Mouse (Mus musculus) 416B (cell line): ENCODE measurements around the gene Cyp26c1.

Experiments used
- DNase-seq: peaks from one replicate; pipeline ENCODE4 v3.0.0; 2011; ENCODE audit warnings: low read depth

The Cyp26c1 gene

GRCm38 (mm10) chr19:37685281-37685680 lies at the start of gene Cyp26c1:
Gene Cyp26c1 (plus strand): TSS chr19:37685581.
- no peak for DNase-seq

DNA sequence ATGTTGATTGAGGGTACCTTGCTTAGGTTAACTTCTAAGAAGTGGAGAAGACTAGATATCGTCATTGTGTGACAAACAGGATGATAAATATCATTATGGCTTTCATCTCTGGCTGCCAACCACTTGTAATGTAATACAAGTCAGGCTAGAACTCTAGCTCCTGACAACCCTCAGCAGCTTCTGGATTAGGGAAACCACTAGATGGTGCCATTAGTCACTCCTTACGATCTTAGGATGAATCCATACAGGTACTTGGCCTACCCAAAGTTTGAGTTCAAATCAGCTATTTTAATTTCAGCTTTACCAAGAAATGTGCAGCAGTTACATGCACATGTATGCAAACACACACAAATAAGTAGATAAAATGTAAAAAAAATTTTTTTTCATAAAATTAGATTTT lies 37.4 kb upstream of the Cyp26c1 start:
- DNase-seq = peak; percentile 50

DNA sequence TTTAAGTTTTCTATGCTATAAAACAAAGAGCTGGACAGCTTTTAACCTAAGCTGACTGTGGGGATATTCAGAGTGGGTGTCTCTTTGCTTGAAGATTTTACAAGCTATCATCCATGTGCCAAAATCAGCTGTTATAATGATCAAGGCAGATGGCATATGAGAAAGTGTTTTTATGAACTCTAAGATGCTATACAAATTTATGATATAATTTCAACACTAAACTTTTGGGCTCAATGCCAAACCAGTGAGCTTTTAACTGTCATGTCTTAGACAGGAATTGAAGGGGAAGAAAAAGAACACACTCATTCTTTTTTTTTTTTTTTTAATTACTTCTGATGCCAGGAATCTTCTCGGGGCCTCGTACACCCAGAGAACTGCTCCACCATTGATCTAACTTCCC lies 34.9 kb upstream of the Cyp26c1 start:
- peak; percentile 51 for DNase-seq

DNA sequence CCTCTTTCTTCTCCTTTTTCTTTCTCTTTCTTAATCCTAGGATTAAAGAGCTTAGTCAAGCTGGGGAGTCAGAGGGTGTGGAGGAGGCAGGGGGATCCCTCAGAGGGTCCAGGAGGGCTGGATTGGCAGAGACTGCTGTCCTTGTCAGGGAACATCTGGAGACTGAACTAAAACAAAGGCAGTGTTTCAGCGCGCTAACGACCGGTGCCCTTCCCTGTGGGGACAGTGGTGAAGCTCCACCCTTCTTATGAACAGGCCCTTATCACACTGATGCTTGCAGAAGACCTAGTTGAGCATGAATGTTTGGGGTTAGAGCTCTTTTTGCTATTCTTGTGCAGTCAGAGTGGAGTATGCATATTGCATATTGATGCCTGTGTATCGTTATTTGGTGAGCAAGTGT lies 31.4 kb upstream of the Cyp26c1 start:
- DNase-seq = no peak

DNA sequence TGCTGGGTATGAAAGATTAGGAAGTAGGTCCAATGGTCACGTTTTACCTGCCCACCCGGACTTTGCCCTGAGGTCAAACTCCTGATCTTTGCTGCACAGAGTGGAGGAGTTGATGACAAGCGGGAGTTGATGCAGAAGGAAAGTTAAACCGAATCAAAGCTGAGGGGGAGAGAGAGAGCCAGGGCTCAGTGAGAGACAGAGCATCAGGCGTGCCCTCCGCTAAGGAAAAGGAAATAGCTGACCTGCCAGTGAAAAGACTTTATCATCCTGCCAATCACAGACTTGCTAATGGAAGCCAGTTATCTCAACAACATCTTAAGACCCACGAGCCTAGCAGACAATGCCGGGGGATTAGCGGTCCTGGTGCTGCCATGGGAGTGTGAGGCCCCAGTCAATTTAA lies 28.9 kb upstream of the Cyp26c1 start:
- no peak for DNase-seq

DNA sequence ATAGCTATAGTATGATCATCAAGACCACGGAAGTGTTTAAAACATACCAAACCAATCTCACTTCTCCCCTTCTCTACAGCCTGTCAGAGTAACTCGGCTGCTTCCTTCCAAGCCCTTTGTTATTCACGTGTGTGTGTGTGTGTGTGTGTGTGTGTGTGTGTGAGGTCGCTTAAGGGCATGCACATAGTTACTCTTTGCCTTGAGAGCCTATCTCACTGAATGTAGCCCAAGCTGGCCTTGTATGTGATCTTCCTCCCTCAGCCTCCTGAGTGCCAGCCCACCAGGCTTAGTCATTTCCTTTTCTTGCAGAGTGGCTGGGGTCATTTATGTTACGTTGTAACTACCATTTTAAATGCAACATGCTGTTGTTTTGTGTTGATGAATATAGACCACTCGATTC lies 20.1 kb upstream of the Cyp26c1 start:
- DNase-seq = peak; percentile 76

DNA sequence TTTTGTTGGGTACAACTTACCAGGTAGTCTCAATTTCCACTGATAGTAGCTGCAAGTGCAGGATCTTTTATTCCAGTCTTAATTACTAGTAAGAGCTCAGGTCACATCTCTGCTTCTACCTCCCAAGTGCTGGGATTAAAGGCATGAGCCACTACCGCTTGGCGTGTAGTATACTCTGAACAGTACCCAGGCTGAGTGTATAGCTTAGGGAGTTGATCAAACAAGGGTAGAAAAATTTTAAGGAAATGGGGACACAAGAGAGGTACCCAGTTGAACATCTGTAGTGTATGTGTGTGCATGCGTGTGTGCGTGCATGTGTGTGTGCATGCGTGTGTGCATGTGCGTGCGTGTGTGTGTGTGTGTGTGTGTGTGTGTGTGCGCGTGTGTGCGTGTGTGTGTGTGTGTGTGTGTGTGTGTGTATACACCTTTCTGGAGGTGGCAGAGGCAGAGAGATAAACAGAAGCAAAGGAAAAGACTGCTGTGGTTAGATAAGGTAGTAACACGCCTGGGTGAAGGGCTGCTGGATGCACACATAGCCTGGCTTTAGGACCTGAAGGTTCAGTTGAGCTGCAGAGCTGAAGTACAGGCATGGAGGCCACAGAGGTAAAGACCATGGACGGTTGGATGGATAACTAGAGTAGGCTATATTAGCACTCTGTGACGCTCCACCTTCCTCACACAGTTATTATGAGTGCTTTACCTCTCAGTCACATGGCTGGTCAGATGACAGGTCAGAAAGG lies 17.4 kb upstream of the Cyp26c1 start:
- DNase-seq = peak; percentile 63

DNA sequence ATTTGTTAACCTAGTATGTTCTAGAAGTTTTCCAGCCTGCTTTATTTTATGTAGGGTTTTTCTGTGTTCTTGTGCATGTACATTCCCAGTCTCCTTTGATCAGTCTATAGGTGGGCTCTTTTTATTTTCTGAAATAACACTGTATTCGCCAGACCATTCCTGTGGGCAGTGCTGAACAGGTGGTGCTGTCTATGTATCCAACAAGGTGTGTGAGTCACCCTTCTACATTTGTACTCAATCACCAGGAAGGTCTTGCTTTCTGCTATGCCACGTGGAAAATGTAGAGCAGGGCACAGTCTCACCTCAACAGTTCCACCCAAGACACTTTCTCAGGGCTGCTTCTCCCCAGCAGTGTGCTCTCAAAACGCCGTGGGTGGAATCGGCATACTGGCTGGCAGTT lies 16.7 kb upstream of the Cyp26c1 start:
- no peak for DNase-seq

GRCm38 (mm10) chr19:37669486-37669885 lies 15.9 kb upstream of the Cyp26c1 start:
- DNase-seq = no peak

GRCm38 (mm10) chr19:37673393-37673792 lies 12.0 kb upstream of the Cyp26c1 start:
- DNase-seq = peak; percentile 85

DNA sequence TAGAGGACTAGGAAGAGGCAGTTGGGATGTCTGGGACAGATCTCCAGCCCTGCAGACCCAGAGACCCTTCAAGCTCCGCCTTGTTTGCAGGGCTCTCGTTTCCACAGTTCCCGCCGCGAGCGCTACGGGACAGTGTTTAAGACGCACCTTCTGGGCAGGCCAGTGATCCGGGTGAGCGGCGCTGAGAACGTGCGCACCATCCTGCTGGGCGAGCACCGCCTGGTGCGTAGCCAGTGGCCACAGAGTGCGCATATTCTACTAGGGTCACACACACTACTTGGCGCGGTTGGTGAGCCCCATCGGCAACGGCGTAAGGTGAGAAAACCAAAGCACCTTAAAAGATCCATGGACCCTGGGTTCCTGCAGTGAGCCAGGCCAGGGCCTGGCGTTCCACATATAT lies 966 bp downstream of the Cyp26c1 start:
- no peak for DNase-seq

DNA sequence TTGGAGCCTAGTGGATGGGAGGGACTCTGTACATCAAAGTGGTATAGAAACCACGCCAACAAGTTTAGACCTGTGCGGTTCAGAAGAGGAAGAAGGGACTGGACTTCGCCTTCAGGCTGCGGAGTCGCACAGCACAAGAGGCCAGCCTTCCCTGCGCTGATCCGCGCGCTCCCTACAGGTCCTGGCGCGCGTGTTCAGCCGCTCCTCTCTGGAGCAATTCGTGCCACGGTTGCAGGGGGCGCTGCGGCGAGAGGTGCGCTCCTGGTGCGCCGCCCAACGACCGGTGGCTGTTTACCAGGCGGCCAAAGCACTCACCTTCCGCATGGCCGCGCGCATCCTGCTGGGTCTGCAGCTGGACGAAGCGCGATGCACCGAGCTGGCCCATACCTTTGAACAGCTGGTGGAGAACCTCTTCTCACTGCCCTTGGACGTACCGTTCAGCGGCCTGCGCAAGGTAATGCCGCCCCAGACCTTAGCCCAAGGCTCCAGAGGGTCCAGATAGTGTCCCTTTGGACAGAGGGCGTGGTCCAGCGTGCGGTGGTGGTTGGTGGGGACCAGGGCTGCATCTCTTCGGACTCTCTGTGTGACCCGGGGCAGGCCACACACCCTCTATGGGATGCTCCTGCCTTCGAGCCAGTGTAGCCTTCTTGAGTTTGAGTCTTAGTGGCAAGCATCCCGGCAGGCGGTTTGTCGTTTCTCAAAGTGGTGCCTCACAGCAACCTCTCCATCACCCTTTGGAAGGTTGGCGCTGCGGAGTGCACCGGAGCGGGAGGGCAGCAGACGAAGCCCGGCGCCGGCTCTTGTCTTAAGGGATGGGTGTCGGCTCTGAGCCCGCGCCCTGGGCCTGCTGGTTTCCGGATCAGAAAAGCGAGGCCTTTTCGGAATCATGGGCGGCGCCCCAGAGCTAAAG lies 1.8 kb downstream of the Cyp26c1 start:
- DNase-seq = no peak

- peak; percentile 60 for DNase-seq
Observed at GRCm38 (mm10) chr19:37689478-37689877, 4.1 kb downstream of the Cyp26c1 start.

GRCm38 (mm10) chr19:37690716-37691115 lies 5.3 kb downstream of the Cyp26c1 start:
- DNase-seq = no peak

DNA sequence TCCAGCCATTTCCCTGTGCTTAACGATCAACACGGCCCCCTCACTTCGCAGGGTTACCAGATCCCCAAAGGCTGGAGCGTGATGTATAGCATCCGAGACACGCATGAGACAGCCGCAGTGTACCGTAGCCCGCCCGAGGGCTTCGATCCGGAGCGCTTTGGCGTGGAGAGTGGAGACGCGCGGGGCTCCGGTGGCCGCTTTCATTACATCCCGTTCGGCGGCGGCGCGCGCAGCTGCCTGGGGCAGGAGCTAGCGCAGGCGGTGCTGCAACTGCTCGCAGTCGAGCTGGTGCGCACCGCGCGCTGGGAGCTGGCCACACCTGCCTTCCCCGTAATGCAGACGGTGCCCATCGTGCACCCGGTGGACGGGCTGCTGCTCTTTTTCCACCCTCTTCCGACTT lies 7.5 kb downstream of the Cyp26c1 start:
- no peak for DNase-seq

DNA sequence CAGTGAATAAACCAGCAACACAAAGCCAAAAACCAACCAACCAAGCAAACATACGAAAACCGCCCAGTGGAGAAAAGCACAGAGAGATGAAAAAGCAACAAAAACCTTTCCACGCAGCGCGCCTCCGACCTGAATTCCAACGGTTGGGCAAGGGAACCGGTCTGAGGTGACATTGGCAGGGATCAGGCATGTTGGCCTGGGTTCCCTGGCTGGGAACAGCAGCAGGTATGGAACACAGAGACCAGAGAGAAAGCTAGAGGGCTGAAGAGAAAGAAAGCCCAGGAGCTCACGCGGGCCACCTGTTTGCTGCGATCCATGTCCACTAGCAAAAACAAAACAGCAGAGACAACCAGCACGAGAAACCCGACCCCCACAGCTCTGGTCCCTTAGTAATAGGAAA lies 9.8 kb downstream of the Cyp26c1 start:
- no peak for DNase-seq

- DNase-seq = no peak
Observed at GRCm38 (mm10) chr19:37695762-37696602, 10.6 kb downstream of the Cyp26c1 start.

GRCm38 (mm10) chr19:37696603-37697334 lies 11.4 kb downstream of the Cyp26c1 start:
- DNase-seq = no peak

DNA sequence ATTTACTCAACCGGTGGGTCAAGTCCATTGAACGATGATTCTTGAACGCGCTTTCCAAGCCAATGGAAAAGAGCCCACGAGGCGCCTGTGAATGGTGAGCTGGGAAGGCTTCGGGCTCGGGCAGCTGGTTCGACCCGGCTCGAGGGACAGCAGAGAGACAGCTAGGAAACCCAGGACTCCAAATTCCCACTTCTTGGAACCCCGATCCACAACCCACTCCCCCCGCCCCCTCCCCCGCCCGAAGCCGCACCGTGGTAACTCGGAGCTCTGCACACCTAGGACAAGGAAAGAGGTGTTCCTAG lies 11.9 kb downstream of the Cyp26c1 start:
- no peak for DNase-seq

DNA sequence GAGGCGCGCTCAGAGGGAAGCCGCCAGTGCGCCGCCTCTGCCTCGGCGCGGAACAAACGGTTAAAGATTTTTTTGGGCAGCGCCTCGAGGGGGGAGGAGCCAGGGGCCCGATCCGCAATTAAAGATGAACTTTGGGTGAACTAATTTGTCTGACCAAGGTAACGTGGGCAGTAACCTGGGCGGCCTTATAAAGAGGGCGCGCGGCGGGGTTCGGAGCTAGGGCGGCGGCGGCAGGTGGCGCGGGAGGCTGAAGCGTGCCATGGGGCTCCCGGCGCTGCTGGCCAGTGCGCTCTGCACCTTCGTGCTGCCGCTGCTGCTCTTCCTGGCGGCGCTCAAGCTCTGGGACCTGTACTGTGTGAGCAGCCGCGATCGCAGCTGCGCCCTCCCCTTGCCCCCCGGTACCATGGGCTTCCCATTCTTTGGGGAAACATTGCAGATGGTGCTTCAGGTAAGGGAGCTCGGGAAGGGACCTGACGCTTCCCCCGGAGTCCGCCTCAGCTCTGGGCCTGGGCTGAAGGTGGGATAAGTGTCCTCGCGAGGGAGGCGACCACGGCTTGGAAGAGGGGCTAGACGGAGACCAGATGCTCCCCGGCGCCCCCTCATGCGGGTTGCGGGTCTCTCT lies 12.4 kb downstream of the Cyp26c1 start, which contains the start of gene Cyp26a1:
Gene Cyp26a1, plus strand, starts transcription at position 148 of the 622 bp plus-strand sequence.
- no peak for DNase-seq
